In the genomic region with DNA sequence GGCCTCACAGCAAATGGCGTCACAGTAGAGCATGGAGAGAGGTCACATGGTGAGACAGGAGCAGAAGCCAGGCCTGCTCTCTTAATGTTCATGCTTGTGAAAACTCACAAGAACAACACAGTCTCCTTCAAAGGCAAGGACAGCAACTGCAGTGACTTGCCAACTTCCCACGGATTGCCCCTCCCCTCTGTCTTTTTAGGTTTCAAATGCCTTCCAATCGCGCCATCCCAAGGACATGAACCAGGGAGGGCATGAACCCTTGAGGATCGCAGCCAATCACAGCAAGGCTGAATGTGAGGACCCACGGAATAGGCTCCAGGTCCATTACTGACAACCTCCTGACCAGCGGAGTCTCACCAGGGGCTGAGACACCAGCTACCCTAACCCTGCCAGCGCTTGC, we compare ENCODE assay signal across 15 mouse cellular contexts. TPM values are rescaled to one million over a fixed set of nuclear protein-coding genes. Genes with fewer than 3 reads are reported as not detected.
DNase-seq lines count a peak whose midpoint lies in the region; ATAC-seq and TF ChIP-seq lines count a peak whose summit lies in the region.
"Had no signal": no experiment of that assay in that cellular context is flagged by ENCODE, and none has a peak within 500 bp of the region (broad histone marks: within the 10 kb centered on the region; RNA-seq: fewer than 3 reads in every experiment).

No protein-coding gene starts in this region.

- 49% methylated on average over 8 of the region's 8 CpGs for WGBS in heart, embryonic 15.5 days
- WGBS in lung, embryonic 15.5 days = 36% methylated on average over 8 of the region's 8 CpGs
- WGBS in lung, adult 2 months = 49% methylated on average over 8 of the region's 8 CpGs

- H3K9me3 ChIP-seq in heart, embryonic 15.5 days (replicated peaks) = no peaks in the 10 kb centered on the region
- no peaks in the 10 kb centered on the region for H3K9me3 ChIP-seq in lung, embryonic 15.5 days
- H3K9me3 ChIP-seq: embryonic facial prominence, embryonic 13.5 days had no signal

- intact Hi-C loops in gastrocnemius, postnatal 36 days (cut with DNase I) = no loop called here

- ATAC-seq in heart, embryonic 15.5 days (replicated peaks; ENCODE audit: insufficient number of reproducible peaks, insufficient read depth, low FRiP score, low read depth) = no peak
- ATAC-seq in lung, embryonic 15.5 days (ENCODE audit: borderline replicate concordance, extremely low read depth, low FRiP score, low TSS enrichment) = no peak
- ATAC-seq: inflammation-experienced regulatory T-cells, adult 6 months had no signal

- H3K27me3 ChIP-seq in heart, embryonic 15.5 days = no peaks in the 10 kb centered on the region
- H3K27me3 ChIP-seq in lung, embryonic 15.5 days = no peaks in the 10 kb centered on the region
- H3K27me3 ChIP-seq: embryonic facial prominence, embryonic 13.5 days had no signal

- peaks cover 21% of the 10 kb centered on the region for H3K4me1 ChIP-seq in heart, embryonic 15.5 days (replicated peaks)
- H3K4me1 ChIP-seq in lung, embryonic 15.5 days = peaks cover 24% of the 10 kb centered on the region
- H3K4me1 ChIP-seq in lung, adult 2 months (ENCODE audit: control insufficient read depth, insufficient read depth, low read length) = no peaks in the 10 kb centered on the region
- peaks cover 11% of the 10 kb centered on the region for H3K4me1 ChIP-seq in cortical plate, adult 2 months (ENCODE audit: control insufficient read depth, insufficient read depth, low read length)

- TF ChIP-seq POLR2A in lung, adult 2 months (IDR thresholded peaks at IDR 0.05; ENCODE audit: borderline replicate concordance, extremely low read depth, low read depth, low read length) = no peak
- no peak for TF ChIP-seq POLR2A in cortical plate, adult 2 months (IDR thresholded peaks at IDR 0.05; ENCODE audit: extremely low read depth, insufficient read depth, low read length)

- no peaks in the 10 kb centered on the region for H3K36me3 ChIP-seq in heart, embryonic 15.5 days
- no peaks in the 10 kb centered on the region for H3K36me3 ChIP-seq in lung, embryonic 15.5 days
- H3K36me3 ChIP-seq: embryonic facial prominence, embryonic 13.5 days had no signal

- H3K9ac ChIP-seq in heart, embryonic 15.5 days = no peak overlapping the region
- H3K9ac ChIP-seq in lung, embryonic 15.5 days = no peak overlapping the region
- H3K9ac ChIP-seq: embryonic facial prominence, embryonic 13.5 days had no signal

- TF ChIP-seq CTCF in lung, adult 2 months (IDR thresholded peaks at IDR 0.05; ENCODE audit: insufficient read depth, low read length) = no peak
- no peak for TF ChIP-seq CTCF in cortical plate, adult 2 months (IDR thresholded peaks at IDR 0.05; ENCODE audit: extremely low read depth, insufficient read depth, low read length)

- H3K4me3 ChIP-seq in heart, embryonic 15.5 days = no peak overlapping the region
- no peak overlapping the region for H3K4me3 ChIP-seq in lung, embryonic 15.5 days
- H3K4me3 ChIP-seq in lung, adult 2 months (replicated peaks; ENCODE audit: extremely low read depth, low read depth, low read length) = no peak overlapping the region
- no peak overlapping the region for H3K4me3 ChIP-seq in cortical plate, adult 2 months (ENCODE audit: insufficient read depth, low read length)
- H3K4me3 ChIP-seq: embryonic facial prominence, embryonic 13.5 days had no signal

- no peak overlapping the region for H3K4me2 ChIP-seq in heart, embryonic 15.5 days
- no peak overlapping the region for H3K4me2 ChIP-seq in lung, embryonic 15.5 days
- H3K4me2 ChIP-seq: embryonic facial prominence, embryonic 13.5 days; liver, embryonic 11.5 days; midbrain, embryonic 11.5 days had no signal

- H3K27ac ChIP-seq in heart, embryonic 15.5 days = peak overlapping the region; percentile 58
- peak overlapping the region; percentile 85 for H3K27ac ChIP-seq in lung, embryonic 15.5 days
- H3K27ac ChIP-seq in cortical plate, adult 2 months (ENCODE audit: insufficient read depth, low read length) = peak overlapping the region; percentile 11; the same call in 1 of the 2 replicates
- H3K27ac ChIP-seq: embryonic facial prominence, embryonic 13.5 days; kidney, postnatal 0 days had no signal

- DNase-seq in heart, adult 18-20 months = no peak
- DNase-seq in lung, adult 2 months = no peak
- peak; percentile 70 for DNase-seq in adrenal gland, adult 8-10 months
- DNase-seq in gastrocnemius, postnatal 36 days = no peak
- DNase-seq: layer of hippocampus, adult 9-11 months; lung, postnatal 4 days; spleen, adult 18-20 months had no signal

RNA-seq across cellular contexts. Expression of a gene that starts 31.5 kb away (rescaled TPM):
- polyA plus RNA-seq in heart, embryonic 15.5 days (2015; fragmentation: Nextera tagmentation; extraction: Ambion mirVana) = 3.2 and 6.7 TPM in 2 replicates
- 1 to 10 TPM; 1.0 to 1.4 TPM for total RNA-seq in heart, adult 18-20 months (2021)
- 9.9 and 12.1 TPM in 2 replicates for polyA plus RNA-seq in lung, embryonic 15.5 days (2015; fragmentation: Nextera tagmentation; extraction: Ambion mirVana)
- 12.9 and 14.5 TPM in 2 replicates for polyA plus RNA-seq in lung, adult 2 months (2012; rRNA removed)
- 1 to 10 TPM; 2.2 to 4.2 (median 3.5) TPM for total RNA-seq in adrenal gland, adult 8-10 months (2022)
- polyA plus RNA-seq in cortical plate, adult 2 months (2012; rRNA removed) = 142 and 171 TPM in 2 replicates
- under 1 TPM; 0.25 to 0.41 TPM for total RNA-seq in gastrocnemius, postnatal 36 days (2021)

Comparison
In these comparisons a context has a peak if more than half of its experiments do, and no peak if none do; other contexts are left out.
1. H3K27ac ChIP-seq: peak in every context shown above with its lines; median percentile 85 in lung, embryonic 15.5 days; 58 in heart, embryonic 15.5 days; 11 in cortical plate, adult 2 months.